Mouse (Mus musculus) ovary, postnatal 36 days (tissue): Measurements from ENCODE around the gene Wdr54.
A peak's percentile ranks its signal among the peaks of the same experiment; 100 is the strongest.
"Not testable (repeated sequence)": the region's sequence is repeated elsewhere in the genome, so short reads cannot be mapped to it uniquely, and the experiment has no call there.

Experiments
- DNase-seq: peaks from one replicate; pipeline ENCODE4 v3.0.0; 2022; ENCODE audit warnings: low spot score, mixed read lengths

Wdr54 gene

GRCm38 (mm10) chr6:83159456-83159855, 3.3 kb upstream of the Wdr54 start:
- not testable (repeated sequence) for DNase-seq

DNA sequence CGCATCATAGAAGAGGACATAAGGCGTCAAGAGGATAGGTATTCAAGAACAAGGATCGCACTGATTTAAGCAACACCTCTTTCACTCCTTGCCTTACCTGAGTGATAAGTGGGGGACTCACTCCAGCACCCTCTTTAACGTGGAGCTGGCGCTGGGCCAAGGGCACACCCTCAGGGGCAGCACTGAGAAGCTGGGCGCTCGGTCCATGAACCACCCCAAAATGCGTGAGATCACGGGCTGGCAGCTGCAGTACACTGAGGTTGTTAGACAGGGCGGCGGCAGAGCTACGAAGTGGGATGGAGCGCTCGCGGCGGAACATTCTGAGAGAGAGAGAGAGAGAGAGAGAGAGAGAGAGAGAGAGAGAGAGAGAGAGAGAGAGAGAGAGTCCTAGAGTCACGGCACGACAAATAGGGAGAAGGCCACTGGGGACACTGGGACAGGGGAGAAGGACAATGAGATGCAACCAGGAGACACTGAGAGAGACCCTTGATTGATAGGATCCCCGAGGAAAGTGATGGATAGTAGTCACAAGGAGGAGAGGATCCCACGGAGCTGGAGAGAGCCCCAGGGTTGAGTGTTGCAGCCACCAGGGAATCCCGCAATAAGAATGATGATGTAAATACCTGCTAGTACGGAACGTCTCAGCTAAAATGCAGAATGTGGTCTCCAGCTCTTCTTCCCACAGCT, 502 bp downstream of the Wdr54 start:
- DNase-seq, result no peak

DNA sequence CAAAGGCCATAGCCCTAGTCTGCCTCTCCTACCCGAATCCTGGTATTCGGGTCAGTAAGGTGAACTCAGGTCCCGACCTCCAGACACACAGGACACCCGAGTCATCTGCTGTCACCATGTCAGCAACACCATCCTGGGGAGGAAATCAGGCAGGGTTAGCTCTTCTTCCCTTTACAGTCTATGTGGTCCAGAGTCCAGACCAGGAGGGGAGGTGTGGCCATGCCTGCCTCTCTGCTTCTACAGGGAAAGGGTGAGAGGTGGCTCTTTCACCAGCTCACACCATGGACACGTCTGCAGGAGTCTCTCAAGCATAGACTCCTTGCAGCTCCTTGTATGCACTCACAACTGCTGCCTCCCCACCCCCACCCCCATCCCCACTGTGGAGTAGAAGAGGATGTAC, 2.7 kb downstream of the Wdr54 start:
- DNase-seq, result no peak

DNA sequence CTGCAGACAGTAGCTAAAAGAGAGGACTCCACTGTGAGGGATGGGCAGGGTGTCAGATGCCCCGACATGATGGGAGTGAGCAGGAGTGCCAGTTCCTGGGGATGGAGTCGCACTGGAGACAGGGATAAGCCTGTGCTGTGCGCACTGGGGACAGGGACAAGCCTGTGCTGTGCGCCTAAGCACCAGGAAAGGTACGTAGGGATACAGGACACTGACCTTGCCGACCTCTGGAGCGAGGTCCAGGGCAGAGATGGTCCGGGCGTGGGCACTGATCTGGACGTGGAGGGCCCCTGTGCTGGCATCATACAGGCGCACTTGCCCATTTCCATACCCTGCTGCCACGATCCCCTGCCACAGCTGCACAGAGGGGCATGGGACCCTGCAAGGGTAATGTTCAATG, 3.2 kb downstream of the Wdr54 start:
- no peak for DNase-seq

DNA sequence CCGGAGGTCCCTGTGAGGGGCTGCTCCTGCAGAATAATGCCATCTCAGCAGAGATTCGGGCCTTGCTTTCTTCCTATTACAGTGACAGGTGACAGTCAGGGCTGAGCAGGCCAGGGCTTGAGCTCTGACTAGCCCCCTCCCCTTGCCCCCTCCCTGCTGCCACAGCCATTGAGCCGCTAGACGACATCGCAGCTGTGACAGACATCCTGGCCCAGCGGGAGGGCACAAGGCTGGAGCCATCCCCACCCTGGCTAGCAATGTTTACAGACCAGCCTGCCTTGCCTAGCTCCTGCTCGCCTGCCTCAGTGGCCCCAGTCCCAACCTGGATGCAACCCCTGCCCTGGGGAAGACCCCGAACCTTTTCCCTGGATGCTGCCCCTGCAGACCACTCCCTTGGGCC, 4.5 kb downstream of the Wdr54 start:
- no peak for DNase-seq

DNA sequence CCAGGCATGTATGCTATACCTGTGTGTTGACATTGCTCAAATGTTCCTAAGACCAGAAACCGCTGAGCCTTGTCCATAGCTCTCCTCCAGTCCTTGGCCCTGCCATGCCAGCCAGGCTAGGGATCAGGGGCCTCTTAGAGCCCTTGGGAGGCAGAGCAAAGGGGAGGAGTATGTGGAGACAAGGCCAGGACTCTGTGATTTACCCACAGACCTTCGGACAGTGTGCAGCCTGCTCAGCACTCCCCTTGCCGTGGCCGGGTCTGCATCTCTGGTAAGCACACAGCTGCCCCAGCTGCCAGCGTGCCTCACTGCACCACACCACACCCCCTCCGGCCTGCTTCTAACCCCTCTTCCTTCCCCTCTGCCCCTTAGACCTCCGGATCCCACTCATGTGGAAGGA, 8.9 kb downstream of the Wdr54 start:
- DNase-seq, result no peak

GRCm38 (mm10) chr6:83145805-83146204, 10.4 kb downstream of the Wdr54 start:
- DNase-seq, result no peak

GRCm38 (mm10) chr6:83145209-83145608, 11.0 kb downstream of the Wdr54 start:
- DNase-seq, result no peak

GRCm38 (mm10) chr6:83142886-83143285, 13.3 kb downstream of the Wdr54 start:
- DNase-seq, result no peak

GRCm38 (mm10) chr6:83142211-83142731, 13.9 kb downstream of the Wdr54 start:
- DNase-seq, result no peak

GRCm38 (mm10) chr6:83141636-83142035, 14.6 kb downstream of the Wdr54 start:
- DNase-seq, result no peak

GRCm38 (mm10) chr6:83140044-83140443, 16.2 kb downstream of the Wdr54 start:
- DNase-seq, result no peak

- DNase-seq, result no peak
Measured at GRCm38 (mm10) chr6:83138056-83138455, 18.1 kb downstream of the Wdr54 start.

GRCm38 (mm10) chr6:83137576-83137950, 18.6 kb downstream of the Wdr54 start:
- peak; percentile 88 for DNase-seq

DNA sequence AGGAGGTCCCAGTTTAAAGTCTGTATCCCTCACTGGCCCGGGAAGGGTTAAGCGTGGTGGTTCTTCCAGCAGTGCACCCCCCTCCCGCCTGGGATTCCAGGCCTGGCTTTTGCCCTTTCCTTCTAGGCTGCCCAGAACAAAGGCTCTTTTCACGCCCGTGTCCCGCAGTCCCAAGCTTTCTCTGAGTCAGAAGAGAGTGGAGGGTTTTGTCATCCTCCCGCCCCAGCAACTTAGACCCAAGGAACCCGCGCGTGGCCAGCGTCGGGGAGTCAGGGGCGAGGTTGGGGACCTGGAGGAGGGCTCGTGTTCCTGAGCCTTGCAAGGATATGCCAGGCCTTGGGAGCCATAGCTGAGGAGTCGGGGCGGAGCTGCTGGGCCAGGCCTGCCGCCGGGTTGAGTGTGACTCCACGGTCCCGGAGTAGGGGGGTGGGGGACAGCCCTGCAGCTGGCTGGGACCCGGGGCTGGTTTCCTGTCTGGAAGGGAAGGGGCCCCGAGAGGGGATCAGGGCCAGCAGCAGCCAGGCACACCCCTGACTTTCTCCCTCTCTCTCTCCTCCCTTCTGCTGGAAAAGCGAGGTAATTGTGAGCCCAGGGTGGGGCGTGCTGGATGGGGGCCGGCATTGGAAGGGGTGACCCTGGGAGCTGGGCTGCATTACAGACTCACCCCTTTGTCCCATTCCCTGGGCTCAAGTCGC, 19.2 kb downstream of the Wdr54 start:
- peak; percentile 74 for DNase-seq

GRCm38 (mm10) chr6:83136291-83136880, 19.8 kb downstream of the Wdr54 start:
- no peak for DNase-seq

- peak; percentile 39 for DNase-seq
Measured at GRCm38 (mm10) chr6:83135571-83136161, 20.5 kb downstream of the Wdr54 start.

GRCm38 (mm10) chr6:83134951-83135513, 21.2 kb downstream of the Wdr54 start, which contains the start of gene Rtkn:
TSS of gene Rtkn (plus strand) at chr6:83135463.
- no peak for DNase-seq

DNA sequence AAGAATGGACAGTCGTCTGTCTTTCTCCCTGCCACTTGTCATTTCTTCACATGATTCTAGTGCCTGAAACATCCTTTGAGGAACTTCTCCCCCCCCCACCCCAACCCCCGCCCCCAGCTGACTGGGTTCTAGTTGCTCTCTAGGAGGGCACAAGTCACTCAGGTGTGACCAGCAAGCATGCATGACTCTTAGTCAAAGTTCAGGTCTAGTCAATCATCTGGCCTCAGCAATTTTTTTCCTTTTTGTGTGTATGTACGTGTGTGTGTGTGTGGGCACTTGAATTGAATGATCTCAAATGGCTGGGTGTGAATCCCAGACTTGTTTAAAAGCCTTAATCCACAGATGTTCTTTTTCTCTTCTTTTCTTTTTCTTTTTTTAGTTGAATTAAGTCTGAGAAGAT, 22.0 kb downstream of the Wdr54 start:
- no peak for DNase-seq

DNA sequence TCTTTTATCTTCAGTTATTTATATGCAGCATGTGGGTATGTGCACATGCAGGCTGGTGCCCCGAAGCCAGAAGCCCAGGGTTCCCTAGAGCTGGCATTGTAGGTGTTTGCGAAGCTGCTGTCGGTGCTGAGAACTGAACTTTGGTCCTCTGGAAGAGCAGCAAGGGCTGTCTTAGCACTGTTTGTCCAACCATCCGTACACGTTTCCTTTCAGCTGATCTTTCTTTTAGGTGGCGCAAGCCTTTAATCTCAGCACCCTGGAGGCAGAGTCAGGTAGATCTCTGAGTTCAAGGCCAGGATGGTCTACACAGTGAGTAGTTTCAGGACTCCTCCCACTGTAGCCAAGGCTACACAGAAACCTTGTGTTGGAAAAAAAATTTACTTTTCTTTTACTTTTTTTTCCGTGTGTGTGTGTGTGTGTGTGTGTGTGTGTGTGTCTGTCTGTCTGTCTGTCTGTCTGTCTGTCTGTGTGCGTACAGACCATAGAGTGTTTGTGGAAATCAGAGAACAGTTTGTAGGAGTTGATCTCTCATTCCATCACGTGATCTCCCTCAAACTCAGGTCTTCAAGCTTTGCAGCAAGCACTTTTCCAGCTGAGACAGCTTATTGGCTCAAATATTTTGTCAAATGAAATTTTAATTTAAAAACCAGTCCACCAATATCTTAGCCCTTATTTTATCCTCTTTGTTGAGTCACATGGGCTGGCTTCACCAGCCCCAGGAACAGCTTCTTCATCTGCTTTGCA, 23.8 kb downstream of the Wdr54 start:
- DNase-seq, result no peak

DNA sequence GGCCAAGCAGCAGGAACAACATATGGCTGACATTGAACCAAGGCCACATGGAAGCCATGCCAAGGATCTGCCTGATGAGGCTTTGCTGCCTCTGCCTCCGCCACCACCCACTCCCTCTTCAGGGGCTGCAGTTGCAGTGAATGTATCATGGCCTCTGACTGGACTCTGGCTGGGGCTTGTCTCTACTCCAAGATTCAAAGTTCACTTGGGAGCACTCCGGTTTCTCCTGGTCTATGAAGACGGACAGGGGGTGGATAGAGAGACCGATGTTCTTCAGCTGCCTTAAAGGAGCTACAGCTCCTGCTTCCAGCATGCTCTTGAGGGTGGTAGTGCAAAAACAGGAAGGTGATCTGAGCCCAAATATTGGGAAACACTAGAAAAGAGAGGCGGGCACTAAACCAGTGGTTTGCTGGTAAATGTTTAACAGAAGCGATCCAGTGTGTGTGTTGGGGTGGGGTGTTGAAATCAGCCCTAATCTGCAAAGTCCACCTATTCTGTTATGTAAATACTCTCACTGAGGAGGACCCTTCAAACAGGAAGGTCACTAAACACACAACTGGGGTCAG, 24.6 kb downstream of the Wdr54 start:
- no peak for DNase-seq
